Mouse (Mus musculus) limb, embryonic 14.5 days (tissue): ENCODE results near the gene Akr1b3. TPM values are rescaled to one million over a fixed set of nuclear protein-coding genes. Genes with fewer than 3 reads are reported as not detected.

Experiments
- ATAC-seq: fragments of 200-750 bp; cut with Nextera tagmentation; 2 replicates; pipeline ENCODE4 v1.8.0; 2017; ENCODE audit warnings: low read depth, moderate number of reproducible peaks, moderate TSS enrichment; ENCODE audit not compliant: low FRiP score
- DNase-seq: peaks from one replicate; pipeline ENCODE4 v3.0.0-alpha.2; 2015; ENCODE audit warnings: low spot score
- H3K27ac ChIP-seq: fragments of 300-500 bp; sonication (generic); replicated peaks from 2 replicates; pipeline ENCODE4 v1.5.1; 2014; ENCODE audit warnings: low read depth, mild to moderate bottlenecking, low read length, moderate library complexity, mixed read lengths
- H3K27me3 ChIP-seq: fragments of 300-500 bp; sonication (generic); 2 replicates; pipeline ENCODE4 v1.6.1; 2014; ENCODE audit warnings: low read length, mixed read lengths; ENCODE audit not compliant: control insufficient read depth, insufficient read depth
- H3K36me3 ChIP-seq: fragments of 300-500 bp; sonication (generic); 2 replicates; pipeline ENCODE4 v1.6.1; 2014; ENCODE audit warnings: mild to moderate bottlenecking, low read length, moderate library complexity, mixed read lengths; ENCODE audit not compliant: control insufficient read depth, insufficient read depth
- H3K4me1 ChIP-seq: fragments of 300-500 bp; sonication (generic); 2 replicates; pipeline ENCODE4 v1.6.1; 2014; ENCODE audit warnings: antibody characterized with exemption, low read length, mixed read lengths; ENCODE audit not compliant: control insufficient read depth, insufficient read depth
- H3K4me2 ChIP-seq: fragments of 300-500 bp; sonication (generic); replicated peaks from 2 replicates; pipeline ENCODE4 v1.6.1; 2014; ENCODE audit warnings: low read depth, mild to moderate bottlenecking, low read length, moderate library complexity; ENCODE audit not compliant: severe bottlenecking
- H3K4me3 ChIP-seq: fragments of 300-500 bp; sonication (generic); replicated peaks from 2 replicates; pipeline ENCODE4 v1.5.1; 2014; ENCODE audit warnings: low read length
- H3K9ac ChIP-seq: fragments of 300-500 bp; sonication (generic); 2 replicates; pipeline ENCODE4 v1.6.1; 2014; ENCODE audit warnings: mild to moderate bottlenecking, low read depth, low read length, moderate library complexity; ENCODE audit not compliant: severe bottlenecking
- H3K9me3 ChIP-seq: fragments of 300-500 bp; sonication (generic); 2 replicates; pipeline ENCODE4 v1.6.1; 2016; ENCODE audit warnings: low read length; ENCODE audit not compliant: control insufficient read depth
- POLR2A ChIP-seq: fragments of 200-500 bp; IDR thresholded peaks from 2 replicates; pipeline ENCODE4 v1.8.0; 2012; ENCODE audit warnings: inconsistent platforms, mild to moderate bottlenecking, moderate library complexity, borderline replicate concordance; ENCODE audit not compliant: insufficient read depth, insufficient read length; ENCODE audit errors: extremely low read depth
- WGBS: fragments of 180-500 bp; shearing (Covaris S2); extraction: QIAGEN DNeasy Blood & Tissue Kit; methylation state at CpG from one replicate; pipeline ENCODE4 v1.1.7; 2014; 5-methylcytosine and 5-hydroxymethylcytosine counted together
- polyA plus RNA-seq, 2 experiments: library from polyadenylated mRNA; depleted of rRNA in 1 of 2; stranded (reverse) in 1 of 2; unstranded in 1 of 2; fragments of >200 nt; fragmentation: Nextera tagmentation in 1 of 2; extraction: Ambion mirVana in 1 of 2; gene quantifications; 2 replicates each; pipeline versions ENCODE4 v1.2.1 to v1.2.3; 2012 to 2014

Gene Akr1b3
- polyA plus RNA-seq, 2 experiments, result 133 to 174 TPM

DNA sequence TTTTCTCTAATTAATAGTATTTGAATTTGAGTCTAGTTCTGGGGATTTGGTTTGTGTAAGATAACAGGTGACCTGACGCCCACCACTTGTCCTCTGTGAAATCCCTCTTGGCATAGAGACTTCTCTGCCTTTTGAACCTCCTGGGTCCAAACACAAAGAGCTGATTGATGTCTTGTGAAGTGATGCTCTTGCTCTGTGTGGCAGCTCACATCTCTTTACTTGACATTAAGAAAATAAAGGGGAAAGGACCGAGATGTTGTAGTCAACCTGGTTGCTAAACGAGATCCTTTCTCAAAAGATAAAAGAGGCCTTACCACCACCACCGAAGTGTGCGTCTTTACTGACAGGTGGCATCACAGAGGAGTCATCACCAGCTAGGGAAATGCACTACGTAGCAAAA, 1.4 kb upstream of the Akr1b3 start:
- Histone ChIP-seq H3K9me3 (no peaks in the 10 kb centered on the region), H3K27me3 (no peaks in the 10 kb centered on the region), H3K36me3 (no peaks in the 10 kb centered on the region), H3K9ac (no peak overlapping the region), H3K4me1 (0 out of 2 replicates have a peak, but pooled peaks cover 2% of the 10 kb centered on the region), H3K27ac (no peak overlapping the region), H3K4me3 (no peak overlapping the region), H3K4me2 (no peak overlapping the region)
- TF ChIP-seq POLR2A, result no peak
- 78% methylated on average over 6 of the region's 6 CpGs for WGBS
- DNase-seq (no peak), ATAC-seq (no peak)

DNA sequence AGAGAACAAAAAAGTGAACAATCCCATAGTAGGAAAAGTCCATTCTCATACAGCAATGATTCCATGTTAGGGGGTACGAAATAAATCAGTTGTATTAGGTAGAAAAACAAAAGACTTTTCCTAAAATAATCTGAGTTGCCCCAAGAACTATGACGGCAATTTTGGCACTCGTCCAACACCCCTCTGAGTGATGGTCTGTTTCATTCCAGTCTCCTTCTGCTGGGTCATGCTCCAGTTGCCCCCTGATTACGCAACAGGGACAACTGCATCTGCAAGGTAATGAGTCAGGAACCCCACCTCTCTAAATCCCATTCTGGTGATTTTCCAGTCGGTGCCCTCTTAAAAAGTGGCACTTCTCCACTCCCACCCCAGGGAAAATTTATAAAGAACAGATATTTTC, 894 bp upstream of the Akr1b3 start:
- Histone ChIP-seq H3K4me2 (peak overlapping the region; percentile 86; the same call in 1 of the 2 replicates), H3K36me3 (no peaks in the 10 kb centered on the region), H3K4me1 (0 out of 2 replicates have a peak, but pooled peaks cover 2% of the 10 kb centered on the region), H3K27me3 (no peaks in the 10 kb centered on the region), H3K9me3 (no peaks in the 10 kb centered on the region), H3K27ac (no peak overlapping the region), H3K9ac (no peak overlapping the region), H3K4me3 (0 out of 2 replicates have a peak overlapping the region, but pooled peaks have one; percentile 67)
- no peak for ATAC-seq
- TF ChIP-seq POLR2A, result no peak
- 49% methylated on average over 5 of the region's 5 CpGs for WGBS
- peak; percentile 23 for DNase-seq

DNA sequence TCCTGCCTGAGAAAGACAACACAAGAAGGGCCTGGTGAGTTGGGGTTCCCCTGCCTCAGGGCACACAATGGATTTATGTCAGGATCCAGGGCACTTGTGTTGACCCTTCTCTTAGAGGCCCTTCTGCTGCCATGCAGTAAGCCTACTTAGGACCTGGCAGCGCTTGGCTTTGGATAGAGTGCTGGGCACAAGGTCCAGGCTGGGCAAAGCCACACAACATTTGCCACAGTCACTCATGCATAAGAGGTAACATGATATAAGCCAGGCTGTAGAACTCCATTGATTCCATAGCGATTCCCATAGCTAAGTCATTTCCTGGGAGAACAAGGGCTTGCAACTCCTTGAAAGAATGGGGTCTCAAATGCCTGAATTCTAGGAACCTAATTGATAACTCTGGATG, 3.4 kb downstream of the Akr1b3 start:
- TF ChIP-seq POLR2A, result no peak
- WGBS, result 94% methylated on average over 2 of the region's 2 CpGs
- Histone ChIP-seq H3K27me3 (no peaks in the 10 kb centered on the region), H3K9ac (no peak overlapping the region), H3K27ac (no peak overlapping the region), H3K4me2 (no peak overlapping the region), H3K4me3 (no peak overlapping the region), H3K9me3 (no peaks in the 10 kb centered on the region), H3K36me3 (peaks cover 33% of the 10 kb centered on the region), H3K4me1 (0 out of 2 replicates have a peak, but pooled peaks cover 2% of the 10 kb centered on the region)
- DNase-seq (no peak), ATAC-seq (no peak)

DNA sequence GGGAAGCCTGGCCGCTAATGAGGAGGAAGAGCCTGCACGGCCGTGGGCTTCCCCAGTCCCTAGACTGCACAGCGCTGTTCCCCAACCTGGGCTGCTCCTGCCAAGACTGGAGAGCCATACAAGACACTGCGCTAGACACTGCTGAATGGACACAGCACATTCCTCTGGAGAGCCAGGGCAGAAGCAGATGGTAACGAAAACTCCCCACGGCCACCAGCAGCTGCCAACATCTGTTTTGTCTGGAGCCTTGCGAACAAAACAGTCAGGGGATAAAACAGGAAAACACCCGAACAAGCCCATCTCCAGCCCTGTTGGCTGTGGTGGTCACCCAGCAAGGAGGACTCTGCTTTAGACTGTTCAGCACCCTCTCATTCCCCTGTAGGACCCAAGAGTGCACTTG, 3.9 kb downstream of the Akr1b3 start:
- Histone ChIP-seq H3K27me3 (no peaks in the 10 kb centered on the region), H3K36me3 (peaks cover 38% of the 10 kb centered on the region), H3K4me3 (no peak overlapping the region), H3K4me1 (0 out of 2 replicates have a peak, but pooled peaks cover 2% of the 10 kb centered on the region), H3K4me2 (no peak overlapping the region), H3K27ac (peak overlapping the region; percentile 33; the same call in 1 of the 2 replicates), H3K9ac (no peak overlapping the region), H3K9me3 (no peaks in the 10 kb centered on the region)
- TF ChIP-seq POLR2A, result no peak
- ATAC-seq (no peak), DNase-seq (no peak)
- 73% methylated on average over 9 of the region's 9 CpGs for WGBS

DNA sequence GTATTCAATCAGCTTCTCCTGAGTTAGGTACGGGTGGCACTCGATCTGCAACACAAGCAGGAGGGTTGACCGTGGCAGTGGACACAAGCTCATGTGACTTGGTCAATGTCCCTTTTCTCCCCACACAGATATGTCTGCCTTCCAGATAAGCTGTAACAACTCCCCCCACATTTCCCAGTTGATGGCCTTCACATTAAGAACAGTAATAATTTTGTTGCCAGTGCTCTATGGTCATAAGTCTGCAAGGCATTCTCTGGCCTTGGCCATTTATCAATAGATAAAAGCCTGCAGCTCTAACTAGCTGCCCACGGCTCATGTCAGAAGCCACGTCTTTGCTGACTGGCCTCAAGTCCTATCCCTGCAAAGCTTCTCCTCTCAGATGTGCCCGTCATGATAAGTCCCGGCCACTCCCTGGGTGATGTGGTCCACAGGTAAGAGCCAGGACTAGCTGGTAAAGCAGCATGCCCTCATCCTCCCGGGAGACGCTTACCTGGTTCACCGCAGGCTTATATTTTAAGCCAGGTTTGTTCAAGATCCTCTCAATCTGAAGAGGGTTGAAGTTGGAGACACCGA, 7.2 kb downstream of the Akr1b3 start:
- TF ChIP-seq POLR2A, result no peak
- peaks cover 65% of the 10 kb centered on the region for H3K36me3 ChIP-seq
- ATAC-seq, result no peak

DNA sequence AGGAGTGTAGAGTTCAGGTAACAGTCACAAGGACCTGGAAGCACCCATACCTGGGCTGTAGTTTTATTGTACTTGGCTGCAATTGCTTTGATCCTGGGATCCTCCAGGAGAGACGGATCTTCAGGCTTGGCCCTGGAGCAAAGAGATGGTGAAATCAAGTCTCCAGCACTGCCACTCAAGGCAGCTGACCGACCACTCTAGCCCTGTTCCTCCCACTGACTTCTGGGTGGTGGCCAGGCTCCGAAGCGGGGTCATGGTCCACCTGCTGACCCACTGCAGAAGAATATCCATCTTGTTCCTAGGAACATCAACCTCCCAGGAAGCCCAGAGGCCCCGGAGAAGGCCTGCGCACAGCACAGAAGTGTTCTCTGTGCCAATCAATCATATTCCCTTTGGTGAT, 7.8 kb downstream of the Akr1b3 start:
- H3K4me1 ChIP-seq, result no peaks in the 10 kb centered on the region

More for the DNA sequence above, 7.2 kb downstream of the Akr1b3 start:
- H3K4me1 ChIP-seq, result no peaks in the 10 kb centered on the region
- no peak for DNase-seq
- no peak overlapping the region for H3K4me3 ChIP-seq
- WGBS, result 91% methylated on average over 11 of the region's 11 CpGs
- H3K4me2 ChIP-seq, result no peak overlapping the region
- H3K27ac ChIP-seq, result no peak overlapping the region
- H3K27me3 ChIP-seq, result no peaks in the 10 kb centered on the region
- H3K9ac ChIP-seq, result no peak overlapping the region
- H3K9me3 ChIP-seq, result no peaks in the 10 kb centered on the region

More for the DNA sequence above, 7.8 kb downstream of the Akr1b3 start:
- 98% methylated on average over 6 of the region's 6 CpGs for WGBS
- H3K27ac ChIP-seq, result no peak overlapping the region
- H3K9ac ChIP-seq, result no peak overlapping the region
- H3K4me3 ChIP-seq, result no peak overlapping the region
- no peak for ATAC-seq
- H3K27me3 ChIP-seq, result no peaks in the 10 kb centered on the region
- TF ChIP-seq POLR2A, result no peak
- H3K4me2 ChIP-seq, result no peak overlapping the region
- peaks cover 67% of the 10 kb centered on the region for H3K36me3 ChIP-seq
- DNase-seq, result no peak
- H3K9me3 ChIP-seq, result no peaks in the 10 kb centered on the region
